Mouse (Mus musculus): ENCODE data around the gene Kcnq5. TPM values are rescaled to one million over a fixed set of nuclear protein-coding genes. Genes with fewer than 3 reads are reported as not detected.
A peak's percentile ranks its signal among the peaks of the same experiment; 100 is the strongest.

Gene Kcnq5
- 0.05 and 0.09 TPM in 2 replicates for polyA plus RNA-seq (2012; rRNA removed)

DNA sequence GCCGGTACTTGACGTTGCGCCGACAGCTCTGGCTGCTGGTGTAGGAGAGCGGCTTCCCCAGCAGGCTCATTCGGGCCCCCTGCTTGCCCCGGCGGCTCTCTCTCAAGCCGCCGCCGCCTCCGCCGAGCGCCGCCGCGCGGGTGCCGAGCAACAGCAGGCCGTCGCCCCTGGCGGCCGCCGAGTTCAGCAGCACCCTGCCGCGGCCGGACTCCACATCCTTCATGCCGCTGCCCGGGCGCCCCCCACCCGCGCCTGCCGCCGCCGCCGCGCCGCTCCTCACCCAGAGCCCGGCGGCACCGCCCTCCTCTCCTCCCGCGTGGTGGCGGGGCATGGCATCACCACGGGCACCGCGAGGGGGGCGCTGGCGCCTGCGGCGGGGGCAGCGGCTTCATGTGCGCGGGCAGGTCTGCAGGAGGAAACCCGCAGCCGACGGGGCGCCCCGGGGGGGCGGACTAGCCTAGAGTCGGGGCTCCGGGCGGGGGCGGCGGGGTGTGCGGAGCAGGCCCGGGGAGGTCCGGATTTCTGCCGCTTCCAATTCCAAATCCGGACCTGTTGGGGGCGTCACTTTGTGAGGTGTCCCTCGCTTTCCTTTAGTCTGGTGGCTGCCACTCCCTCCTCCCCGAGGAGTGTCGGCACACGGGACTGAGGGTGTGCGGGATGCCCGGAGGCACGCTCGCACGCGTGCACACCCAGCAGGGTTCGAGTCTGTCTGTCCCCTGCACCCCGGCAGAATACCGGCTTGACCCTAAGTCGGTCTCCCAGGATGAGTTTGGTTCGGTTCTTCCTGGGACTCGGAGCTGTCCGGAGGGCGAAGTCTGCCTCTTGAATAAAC lies at the start of gene Kcnq5:
TSS of gene Kcnq5 (minus strand) at position 692 of the 832 bp plus-strand sequence.
- H3K27ac ChIP-seq (ENCODE audit: insufficient read depth, low read depth, low read length), result no peak within 1 kb of the TSS
- TF ChIP-seq POLR2A (IDR thresholded peaks at IDR 0.05; ENCODE audit: low read depth, low read length), result no peak
- TF ChIP-seq CTCF (conservative IDR thresholded peaks at IDR 0.05; ENCODE audit: insufficient read depth, insufficient read length, low read depth, low read length), result 0 out of 2 replicates have a peak, but pooled peaks have one; percentile 7
- peak within 1 kb of the TSS; percentile 54 for H3K4me3 ChIP-seq (ENCODE audit: insufficient read depth, low read depth, low read length)
- no peaks in the 10 kb centered on the region for H3K4me1 ChIP-seq (ENCODE audit: control insufficient read depth, insufficient read depth, low read length)
- peak; percentile 7 for DNase-seq
- no peaks in the 10 kb centered on the region for H3K36me3 ChIP-seq (ENCODE audit: control insufficient read depth, insufficient read depth, low read length)
- WGBS, result 2% methylated on average over 89 of the region's 89 CpGs
- H3K27me3 ChIP-seq (replicated peaks; ENCODE audit: control insufficient read depth, insufficient read depth, low read length), result peaks cover 4% of the 10 kb centered on the region

DNA sequence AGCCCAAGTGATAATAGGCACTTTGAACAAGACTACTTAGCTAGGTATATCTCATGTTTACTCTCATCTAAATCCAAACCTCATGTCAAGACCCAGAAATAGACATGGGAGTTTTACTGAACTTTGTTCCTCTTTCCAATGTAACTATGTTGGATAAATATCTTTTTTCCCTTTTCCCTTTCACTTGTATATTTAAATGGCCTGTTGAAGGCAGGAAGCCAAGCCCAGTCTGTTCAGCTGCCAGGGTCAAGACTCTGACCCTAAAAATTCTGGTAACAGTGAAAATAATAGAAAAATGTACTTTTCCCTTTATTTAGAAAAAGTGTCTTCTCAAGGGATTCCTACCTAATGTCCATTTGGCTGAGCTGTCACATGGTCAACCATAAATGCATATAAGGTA lies 18.0 kb upstream of the Kcnq5 start:
- H3K36me3 ChIP-seq (ENCODE audit: control insufficient read depth, insufficient read depth, low read length), result no peaks in the 10 kb centered on the region
- H3K27ac ChIP-seq (ENCODE audit: insufficient read depth, low read depth, low read length), result no peak overlapping the region
- no peak for DNase-seq
- H3K4me3 ChIP-seq (ENCODE audit: insufficient read depth, low read depth, low read length), result no peak overlapping the region
- TF ChIP-seq POLR2A (IDR thresholded peaks at IDR 0.05; ENCODE audit: low read depth, low read length), result no peak
- no peak for TF ChIP-seq CTCF (conservative IDR thresholded peaks at IDR 0.05; ENCODE audit: insufficient read depth, insufficient read length, low read depth, low read length)
- H3K4me1 ChIP-seq (ENCODE audit: control insufficient read depth, insufficient read depth, low read length), result no peaks in the 10 kb centered on the region
- no peaks in the 10 kb centered on the region for H3K27me3 ChIP-seq (replicated peaks; ENCODE audit: control insufficient read depth, insufficient read depth, low read length)

DNA sequence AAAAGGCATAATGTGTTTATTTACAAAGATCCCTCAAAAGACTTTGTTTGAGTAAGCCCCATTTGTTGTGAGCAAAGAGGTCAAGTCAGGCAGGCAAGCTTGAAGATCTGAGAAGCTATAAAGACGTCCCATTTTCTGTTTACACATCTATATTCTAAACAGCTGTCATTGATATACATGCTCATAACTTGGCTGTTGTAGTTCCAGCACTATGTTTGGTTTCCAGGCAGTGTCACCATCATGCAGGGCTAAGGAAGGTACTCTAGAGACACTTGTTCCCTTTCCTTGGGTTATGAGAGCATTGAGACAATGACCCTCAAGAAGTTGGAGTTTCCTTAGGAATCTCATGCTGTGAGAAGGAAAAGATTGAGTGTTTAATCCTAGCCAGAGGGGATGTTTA lies 17.6 kb upstream of the Kcnq5 start:
- WGBS, result 64% methylated on average over 1 of the region's 1 CpGs
- DNase-seq, result no peak
- no peak overlapping the region for H3K4me3 ChIP-seq (ENCODE audit: insufficient read depth, low read depth, low read length)
- H3K27me3 ChIP-seq (replicated peaks; ENCODE audit: control insufficient read depth, insufficient read depth, low read length), result no peaks in the 10 kb centered on the region
- no peaks in the 10 kb centered on the region for H3K4me1 ChIP-seq (ENCODE audit: control insufficient read depth, insufficient read depth, low read length)
- H3K27ac ChIP-seq (ENCODE audit: insufficient read depth, low read depth, low read length), result no peak overlapping the region
- TF ChIP-seq CTCF (conservative IDR thresholded peaks at IDR 0.05; ENCODE audit: insufficient read depth, insufficient read length, low read depth, low read length) (no peak), POLR2A (IDR thresholded peaks at IDR 0.05; ENCODE audit: low read depth, low read length) (no peak)
- no peaks in the 10 kb centered on the region for H3K36me3 ChIP-seq (ENCODE audit: control insufficient read depth, insufficient read depth, low read length)

DNA sequence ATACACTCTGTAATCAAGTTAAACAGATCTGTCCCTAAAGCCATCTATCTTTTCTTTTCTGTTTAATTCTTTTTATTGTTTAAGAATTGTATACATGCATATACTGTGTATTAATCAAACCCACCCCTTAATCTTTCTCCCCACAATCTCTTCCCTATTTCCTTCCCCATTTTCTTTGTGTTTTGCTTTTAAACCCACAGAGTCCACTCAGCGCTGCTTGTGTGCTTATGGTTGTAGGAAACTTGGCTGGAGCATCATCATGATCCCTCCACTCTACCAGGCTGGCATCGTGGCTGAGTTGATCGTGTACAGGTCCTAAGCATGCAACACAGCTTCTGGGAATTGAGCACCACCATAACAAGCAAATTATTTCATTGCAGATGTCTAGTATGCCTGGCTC lies 12.3 kb upstream of the Kcnq5 start:
- no peaks in the 10 kb centered on the region for H3K27me3 ChIP-seq (replicated peaks; ENCODE audit: control insufficient read depth, insufficient read depth, low read length)
- H3K27ac ChIP-seq (ENCODE audit: insufficient read depth, low read depth, low read length), result no peak overlapping the region
- WGBS, result 86% methylated on average over 3 of the region's 3 CpGs
- TF ChIP-seq CTCF (conservative IDR thresholded peaks at IDR 0.05; ENCODE audit: insufficient read depth, insufficient read length, low read depth, low read length), result no peak
- TF ChIP-seq POLR2A (IDR thresholded peaks at IDR 0.05; ENCODE audit: low read depth, low read length), result no peak
- no peaks in the 10 kb centered on the region for H3K4me1 ChIP-seq (ENCODE audit: control insufficient read depth, insufficient read depth, low read length)
- no peak for DNase-seq
- no peaks in the 10 kb centered on the region for H3K36me3 ChIP-seq (ENCODE audit: control insufficient read depth, insufficient read depth, low read length)
- no peak overlapping the region for H3K4me3 ChIP-seq (ENCODE audit: insufficient read depth, low read depth, low read length)

DNA sequence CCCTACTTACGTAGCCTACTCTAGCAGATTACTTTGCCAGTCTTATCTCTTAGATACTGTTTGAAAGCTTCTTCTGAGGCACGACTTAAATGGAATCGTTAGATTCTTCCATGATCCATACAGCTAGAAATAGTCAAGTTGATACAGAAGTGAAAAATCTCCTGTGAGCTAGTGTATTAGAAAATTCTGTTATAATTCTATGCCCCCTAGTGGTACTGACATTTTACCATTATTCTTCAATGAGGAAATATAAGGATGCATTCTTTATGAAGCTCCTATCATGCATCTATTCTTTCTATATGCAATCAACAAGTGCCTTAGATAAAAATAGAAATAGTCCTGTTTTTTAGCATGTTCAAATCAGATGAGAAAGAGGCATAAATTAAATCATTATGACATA lies 5.4 kb upstream of the Kcnq5 start:
- no peaks in the 10 kb centered on the region; the same call in 1 of the 2 replicates for H3K27me3 ChIP-seq (replicated peaks; ENCODE audit: control insufficient read depth, insufficient read depth, low read length)
- H3K4me3 ChIP-seq (ENCODE audit: insufficient read depth, low read depth, low read length), result no peak overlapping the region
- TF ChIP-seq POLR2A (IDR thresholded peaks at IDR 0.05; ENCODE audit: low read depth, low read length), result no peak
- no peaks in the 10 kb centered on the region for H3K4me1 ChIP-seq (ENCODE audit: control insufficient read depth, insufficient read depth, low read length)
- no peak overlapping the region for H3K27ac ChIP-seq (ENCODE audit: insufficient read depth, low read depth, low read length)
- 71% methylated on average over 3 of the region's 3 CpGs for WGBS
- H3K36me3 ChIP-seq (ENCODE audit: control insufficient read depth, insufficient read depth, low read length), result no peaks in the 10 kb centered on the region
- DNase-seq, result no peak

DNA sequence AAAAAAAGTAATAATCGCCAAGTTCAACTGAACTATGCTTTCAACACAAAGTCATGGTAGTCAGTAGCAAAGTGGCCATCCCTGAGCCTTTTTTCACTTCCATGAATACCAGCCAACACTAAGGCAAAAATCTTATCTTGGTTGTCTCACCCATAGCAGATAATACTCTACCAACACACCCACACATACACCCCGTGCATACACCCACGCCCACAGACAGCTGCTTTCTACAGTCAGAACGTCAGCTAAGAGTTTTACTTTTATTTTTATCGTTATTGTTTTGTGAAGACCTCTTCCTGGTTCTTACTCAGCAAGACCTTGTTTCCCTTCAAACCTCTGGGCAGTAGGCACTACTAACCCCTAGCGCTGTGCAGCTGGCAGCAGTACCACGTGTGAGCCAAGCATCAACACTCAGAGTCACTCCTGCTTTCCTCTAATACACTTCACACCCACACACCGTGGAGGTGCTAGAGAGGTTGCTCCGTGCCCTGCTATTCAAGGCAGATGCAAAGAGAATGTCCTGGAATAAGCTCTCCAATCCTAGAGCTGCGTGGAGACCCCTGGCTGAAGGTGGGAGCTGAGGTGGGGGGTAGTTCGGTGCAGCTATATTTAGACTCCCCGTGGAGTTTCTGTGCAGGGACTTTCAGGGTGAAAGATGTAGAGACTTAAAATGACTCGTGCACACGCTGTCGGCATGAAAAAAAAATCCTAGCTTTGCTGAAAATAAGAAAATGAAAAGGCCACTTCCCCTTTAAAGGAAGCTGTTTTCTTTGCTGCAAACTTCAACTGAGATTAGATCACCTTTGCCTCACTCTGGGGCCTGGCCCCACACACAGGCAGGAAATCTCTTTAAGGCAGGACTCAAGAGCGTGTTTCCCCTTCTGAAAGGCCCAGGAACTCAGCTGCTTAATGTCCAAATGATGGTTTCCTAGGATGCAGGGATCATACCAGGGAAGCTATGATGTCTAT lies 1.4 kb upstream of the Kcnq5 start:
- Histone ChIP-seq H3K27me3 (replicated peaks; ENCODE audit: control insufficient read depth, insufficient read depth, low read length) (peaks cover 4% of the 10 kb centered on the region), H3K4me1 (ENCODE audit: control insufficient read depth, insufficient read depth, low read length) (no peaks in the 10 kb centered on the region), H3K36me3 (ENCODE audit: control insufficient read depth, insufficient read depth, low read length) (no peaks in the 10 kb centered on the region), H3K27ac (ENCODE audit: insufficient read depth, low read depth, low read length) (no peak overlapping the region), H3K4me3 (ENCODE audit: insufficient read depth, low read depth, low read length) (no peak overlapping the region)
- WGBS, result 47% methylated on average over 16 of the region's 16 CpGs
- TF ChIP-seq CTCF (conservative IDR thresholded peaks at IDR 0.05; ENCODE audit: insufficient read depth, insufficient read length, low read depth, low read length) (no peak), POLR2A (IDR thresholded peaks at IDR 0.05; ENCODE audit: low read depth, low read length) (no peak)
- DNase-seq, result no peak

DNA sequence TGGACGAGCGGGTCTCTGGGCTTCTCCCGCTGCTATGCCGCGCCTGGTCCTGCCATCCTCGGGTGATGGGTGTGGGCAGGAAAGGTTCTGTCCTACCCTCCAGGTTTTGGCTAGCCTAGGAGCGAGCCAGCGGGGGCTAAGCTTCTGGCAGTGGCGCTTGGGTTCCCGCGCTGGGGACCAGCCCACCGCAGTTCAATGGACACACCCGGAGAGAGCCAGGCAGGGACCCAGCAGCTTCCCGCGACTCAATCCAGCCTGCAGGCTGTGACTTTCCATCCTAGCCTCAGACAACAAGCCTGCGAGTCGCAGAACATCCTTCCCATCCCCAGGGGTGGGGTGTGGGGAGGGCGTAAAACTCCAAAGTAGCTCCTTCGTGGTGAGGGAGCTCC lies 335 bp upstream of the Kcnq5 start:
- H3K36me3 ChIP-seq (ENCODE audit: control insufficient read depth, insufficient read depth, low read length), result no peaks in the 10 kb centered on the region
- H3K4me1 ChIP-seq (ENCODE audit: control insufficient read depth, insufficient read depth, low read length), result no peaks in the 10 kb centered on the region
- H3K4me3 ChIP-seq (ENCODE audit: insufficient read depth, low read depth, low read length), result peak overlapping the region; percentile 54
- no peak for TF ChIP-seq POLR2A (IDR thresholded peaks at IDR 0.05; ENCODE audit: low read depth, low read length)
- no peak for TF ChIP-seq CTCF (conservative IDR thresholded peaks at IDR 0.05; ENCODE audit: insufficient read depth, insufficient read length, low read depth, low read length)
- H3K27ac ChIP-seq (ENCODE audit: insufficient read depth, low read depth, low read length), result no peak overlapping the region
- DNase-seq, result no peak
- whole genome bisulfite sequencing, result under 1% methylated on average over 19 of the region's 19 CpGs
- peaks cover 4% of the 10 kb centered on the region for H3K27me3 ChIP-seq (replicated peaks; ENCODE audit: control insufficient read depth, insufficient read depth, low read length)

Measured in kidney, adult 2 months (tissue).